Mouse (Mus musculus): ENCODE results near the gene Ccl9. TPM values are rescaled to one million over a fixed set of nuclear protein-coding genes. Genes with fewer than 3 reads are reported as not detected.

Ccl9 gene
- polyA plus RNA-seq, 1 experiment: 650 TPM

- TF ChIP-seq CTCF (IDR thresholded peaks at IDR 0.05; ENCODE audit: low read depth, low read length) (no peak), POLR2A (IDR thresholded peaks at IDR 0.05; ENCODE audit: borderline replicate concordance, low read depth, low read length) (no peak)
- no peak overlapping the region for H3K27ac ChIP-seq (ENCODE audit: insufficient read depth, low read depth, low read length)
- peaks cover 21% of the 10 kb centered on the region for H3K4me1 ChIP-seq (ENCODE audit: control insufficient read depth, insufficient read depth, low read length)
- no peak overlapping the region for H3K4me3 ChIP-seq (ENCODE audit: insufficient read depth, low read length)
Measured at GRCm38 (mm10) chr11:83529024-83529423, 49.4 kb downstream of the Ccl9 start.

Other genes with a start within 250 kb of the Ccl9 start
- not detected in 2 replicates for gene Rasl10b, start 169.5 kb downstream of the Ccl9 start, polyA plus RNA-seq (2012; ENCODE audit: insufficient read depth, insufficient read length, missing spikeins)
- not detected in 2 replicates for gene Gas2l2, start 149.2 kb downstream of the Ccl9 start, polyA plus RNA-seq (2012; ENCODE audit: insufficient read depth, insufficient read length, missing spikeins)
- gene 1700020L24Rik, start 141.0 kb downstream of the Ccl9 start, polyA plus RNA-seq (2012; ENCODE audit: insufficient read depth, insufficient read length, missing spikeins): not detected in 2 replicates
- 0.57 and 0.58 TPM in 2 replicates for gene Mmp28, start 115.6 kb downstream of the Ccl9 start, polyA plus RNA-seq (2012; ENCODE audit: insufficient read depth, insufficient read length, missing spikeins)
- gene Taf15, start 105.5 kb downstream of the Ccl9 start, polyA plus RNA-seq (2012; ENCODE audit: insufficient read depth, insufficient read length, missing spikeins): 81.6 and 104 TPM in 2 replicates
- not detected in 2 replicates for gene Heatr9, start 56.5 kb downstream of the Ccl9 start, polyA plus RNA-seq (2012; ENCODE audit: insufficient read depth, insufficient read length, missing spikeins)
- gene Ccl5, start 48.1 kb downstream of the Ccl9 start, polyA plus RNA-seq (2012; ENCODE audit: insufficient read depth, insufficient read length, missing spikeins): 18.6 and 24.6 TPM in 2 replicates
- 168 and 174 TPM in 2 replicates for gene Ccl6, start 14.5 kb upstream of the Ccl9 start, polyA plus RNA-seq (2012; ENCODE audit: insufficient read depth, insufficient read length, missing spikeins)
- not detected in 2 replicates for gene Rpl9-ps1, start 67.0 kb upstream of the Ccl9 start, polyA plus RNA-seq (2012; ENCODE audit: insufficient read depth, insufficient read length, missing spikeins)
- gene Ccl3, start 70.7 kb upstream of the Ccl9 start, polyA plus RNA-seq (2012; ENCODE audit: insufficient read depth, insufficient read length, missing spikeins): 129 and 135 TPM in 2 replicates
- gene Ccl4, start 83.9 kb upstream of the Ccl9 start, polyA plus RNA-seq (2012; ENCODE audit: insufficient read depth, insufficient read length, missing spikeins): 78.8 and 104 TPM in 2 replicates
- gene Wfdc17, start 125.4 kb upstream of the Ccl9 start, polyA plus RNA-seq (2012; ENCODE audit: insufficient read depth, insufficient read length, missing spikeins): 530 and 532 TPM in 2 replicates
- 1.9 and 2.4 TPM in 2 replicates for gene Wfdc18, start 130.4 kb upstream of the Ccl9 start, polyA plus RNA-seq (2012; ENCODE audit: insufficient read depth, insufficient read length, missing spikeins)
- gene Wfdc21, start 168.3 kb upstream of the Ccl9 start, polyA plus RNA-seq (2012; ENCODE audit: insufficient read depth, insufficient read length, missing spikeins): not detected in 2 replicates
- gene Heatr6, start 175.1 kb upstream of the Ccl9 start, polyA plus RNA-seq (2012; ENCODE audit: insufficient read depth, insufficient read length, missing spikeins): 13.1 and 17.5 TPM in 2 replicates

Measured in bone marrow macrophage, adult 2 months (primary cell).